ENCODE assay signal across 23 mouse cellular contexts in genomic region chr1:188385180-188385579, GRCm38 (mm10).
DNase-seq lines count a peak whose midpoint lies in the region; ATAC-seq and TF ChIP-seq lines count a peak whose summit lies in the region.
"Had no signal": no experiment of that assay in that cellular context is flagged by ENCODE, and none has a peak within 500 bp of the region (broad histone marks: within the 10 kb centered on the region; RNA-seq: fewer than 3 reads in every experiment).

No protein-coding gene starts in this region.

- H3K9ac ChIP-seq in hindbrain, embryonic 14.5 days = no peak overlapping the region
- no peak overlapping the region for H3K9ac ChIP-seq in liver, embryonic 13.5 days
- H3K9ac ChIP-seq: forebrain, embryonic 13.5 days; kidney, embryonic 15.5 days; neural tube, embryonic 12.5 days had no signal

- H3K4me1 ChIP-seq in hindbrain, embryonic 10.5 days (replicated peaks) = peaks cover 6% of the 10 kb centered on the region
- no peaks in the 10 kb centered on the region for H3K4me1 ChIP-seq in hindbrain, embryonic 14.5 days (replicated peaks; ENCODE audit: control insufficient read depth, insufficient read depth, low read length)
- H3K4me1 ChIP-seq in liver, embryonic 13.5 days (replicated peaks) = peaks cover 41% of the 10 kb centered on the region
- H3K4me1 ChIP-seq: forebrain, embryonic 13.5 days; kidney, embryonic 15.5 days; neural tube, embryonic 12.5 days had no signal

- DNase-seq in hindbrain, embryonic 10.5 days (ENCODE audit: low spot score) = no peak
- DNase-seq in hindbrain, embryonic 14.5 days (ENCODE audit: low spot score) = no peak
- DNase-seq in MEL-GATA-1-ER (ENCODE audit: extremely low read depth, low read depth) = peak; percentile 46
- DNase-seq in liver, embryonic 13.5 days = peak; percentile 19
- DNase-seq in kidney, adult 18-20 months = no peak
- DNase-seq in embryo, embryonic 10.5 days (ENCODE audit: low spot score) = no peak
- DNase-seq: adrenal gland, adult 8-10 months; cerebellum, adult 11 months; gastrocnemius, postnatal 36 days; kidney, postnatal 4 days; layer of hippocampus, adult 9-11 months; left cerebral cortex, postnatal 4 days; lung, postnatal 10 days; right cerebral cortex, adult 18-20 months had no signal

- no peak for ATAC-seq in hindbrain, embryonic 14.5 days (ENCODE audit: low FRiP score)
- no peak for ATAC-seq in liver, embryonic 13.5 days (ENCODE audit: low read depth)
- ATAC-seq: forebrain, embryonic 13.5 days; inflammation-experienced regulatory T-cells, adult 6 months; Patski had no signal

- peak overlapping the region; percentile 40 for H3K27ac ChIP-seq in hindbrain, embryonic 10.5 days
- H3K27ac ChIP-seq in hindbrain, embryonic 14.5 days = no peak overlapping the region
- peak overlapping the region; percentile 77 for H3K27ac ChIP-seq in liver, embryonic 13.5 days
- H3K27ac ChIP-seq: forebrain, embryonic 13.5 days; kidney, embryonic 15.5 days; left cerebral cortex, adult 2 months; neural tube, embryonic 12.5 days; stomach, postnatal 0 days had no signal

- TF ChIP-seq CTCF in C2C12 (IDR thresholded peaks at IDR 0.05; ENCODE audit: control insufficient read depth, insufficient read depth, insufficient read length) = peak; percentile 7

- no peaks in the 10 kb centered on the region for H3K27me3 ChIP-seq in hindbrain, embryonic 10.5 days (ENCODE audit: insufficient read depth, poor library complexity, severe bottlenecking)
- no peaks in the 10 kb centered on the region for H3K27me3 ChIP-seq in hindbrain, embryonic 14.5 days (ENCODE audit: control insufficient read depth, insufficient read depth, low read length)
- no peaks in the 10 kb centered on the region for H3K27me3 ChIP-seq in C2C12 (ENCODE audit: control insufficient read depth, insufficient read depth, insufficient read length)
- no peaks in the 10 kb centered on the region for H3K27me3 ChIP-seq in liver, embryonic 13.5 days
- H3K27me3 ChIP-seq: forebrain, embryonic 13.5 days; kidney, embryonic 15.5 days; neural tube, embryonic 12.5 days had no signal

- no peaks in the 10 kb centered on the region for H3K79me2 ChIP-seq in C2C12 (ENCODE audit: control insufficient read depth, insufficient read depth)

- 79% methylated on average over 1 of the region's 1 CpGs for WGBS in hindbrain, embryonic 10.5 days
- WGBS in hindbrain, embryonic 14.5 days = 79% methylated on average over 1 of the region's 1 CpGs
- WGBS in liver, embryonic 13.5 days (ENCODE audit: insufficient replicate concordance) = 12% methylated on average over 1 of the region's 1 CpGs

- no peaks in the 10 kb centered on the region for H3K36me3 ChIP-seq in hindbrain, embryonic 10.5 days
- no peaks in the 10 kb centered on the region for H3K36me3 ChIP-seq in hindbrain, embryonic 14.5 days (replicated peaks; ENCODE audit: control insufficient read depth, insufficient read depth)
- no peaks in the 10 kb centered on the region for H3K36me3 ChIP-seq in C2C12 (ENCODE audit: control insufficient read depth, insufficient read depth)
- no peaks in the 10 kb centered on the region for H3K36me3 ChIP-seq in liver, embryonic 13.5 days
- H3K36me3 ChIP-seq: kidney, embryonic 15.5 days; neural tube, embryonic 12.5 days had no signal

- H3ac ChIP-seq in C2C12 (ENCODE audit: control insufficient read depth, insufficient read length, low read depth) = no peak overlapping the region

- H3K9me3 ChIP-seq in hindbrain, embryonic 10.5 days = no peaks in the 10 kb centered on the region
- H3K9me3 ChIP-seq in hindbrain, embryonic 14.5 days (ENCODE audit: control insufficient read depth, low read length) = no peaks in the 10 kb centered on the region
- H3K9me3 ChIP-seq in liver, embryonic 13.5 days (replicated peaks) = no peaks in the 10 kb centered on the region
- H3K9me3 ChIP-seq: forebrain, embryonic 13.5 days; kidney, embryonic 15.5 days; neural tube, embryonic 12.5 days had no signal

- no peak overlapping the region for H3K4me3 ChIP-seq in hindbrain, embryonic 10.5 days
- no peak overlapping the region for H3K4me3 ChIP-seq in hindbrain, embryonic 14.5 days (replicated peaks; ENCODE audit: low read length)
- no peak overlapping the region for H3K4me3 ChIP-seq in C2C12 (ENCODE audit: insufficient read depth, poor library complexity, severe bottlenecking)
- H3K4me3 ChIP-seq in liver, embryonic 13.5 days (replicated peaks) = no peak overlapping the region
- H3K4me3 ChIP-seq: forebrain, embryonic 13.5 days; kidney, embryonic 15.5 days; left cerebral cortex, adult 2 months; neural tube, embryonic 12.5 days had no signal

- H3K79me3 ChIP-seq in C2C12 (ENCODE audit: low read depth) = no peaks in the 10 kb centered on the region

- no peak overlapping the region for H3K4me2 ChIP-seq in hindbrain, embryonic 14.5 days (replicated peaks)
- no peak overlapping the region for H3K4me2 ChIP-seq in liver, embryonic 13.5 days
- H3K4me2 ChIP-seq: forebrain, embryonic 13.5 days; kidney, embryonic 15.5 days; midbrain, embryonic 11.5 days; neural tube, embryonic 12.5 days had no signal

TF ChIP-seq in C2C12, 6 proteins besides CTCF, POLR2A, EP300 and RAD21:
- no peak for TF ChIP-seq CEBPB (IDR thresholded peaks at IDR 0.05; ENCODE audit: low read depth)
- TF ChIP-seq USF1 (IDR thresholded peaks at IDR 0.05; ENCODE audit: low read depth) = no peak
- no peak for TF ChIP-seq MAX (IDR thresholded peaks at IDR 0.05)
- no peak for TF ChIP-seq MYOD1 (IDR thresholded peaks at IDR 0.05; ENCODE audit: control insufficient read depth, insufficient read length, low read depth)
- TF ChIP-seq FOSL1 (IDR thresholded peaks at IDR 0.05; ENCODE audit: insufficient read depth, low read length, poor library complexity, severe bottlenecking) = no peak
- no peak for TF ChIP-seq MYOG (IDR thresholded peaks at IDR 0.05; ENCODE audit: control insufficient read depth, extremely low read depth, insufficient read length)

Comparison
In these comparisons a context has a peak if more than half of its experiments do, and no peak if none do; other contexts are left out.
1. DNase-seq: peak in MEL-GATA-1-ER (single experiment) and liver, embryonic 13.5 days (single experiment); none in hindbrain, embryonic 10.5 days (single experiment), hindbrain, embryonic 14.5 days (single experiment), kidney, adult 18-20 months (single experiment) and embryo, embryonic 10.5 days (single experiment).